Mouse (Mus musculus): Measurements from ENCODE around the gene Clca3a2. TPM values are rescaled to one million over a fixed set of nuclear protein-coding genes. Genes with fewer than 3 reads are reported as not detected.

The Clca3a2 gene
- polyA plus RNA-seq, 1 experiment from 2014 or later, result not detected

Other genes starting within 250 kb of the Clca3a2 start
- gene Hs2st1, start 249.3 kb downstream of the Clca3a2 start, polyA plus RNA-seq (2015; fragmentation: Nextera tagmentation; extraction: Ambion mirVana), result 15.6 and 17.1 TPM in 2 replicates
- gene Selenof, start 249.2 kb downstream of the Clca3a2 start, polyA plus RNA-seq (2015; fragmentation: Nextera tagmentation; extraction: Ambion mirVana), result 501 and 507 TPM in 2 replicates
- 96.5 and 108 TPM in 2 replicates for gene Sh3glb1, start 99.2 kb downstream of the Clca3a2 start, polyA plus RNA-seq (2015; fragmentation: Nextera tagmentation; extraction: Ambion mirVana)
- 0.50 and 0.65 TPM in 2 replicates for gene Clca3a1, start 58.5 kb downstream of the Clca3a2 start, polyA plus RNA-seq (2015; fragmentation: Nextera tagmentation; extraction: Ambion mirVana)
- gene Clca3b, start 29.9 kb upstream of the Clca3a2 start, polyA plus RNA-seq (2015; fragmentation: Nextera tagmentation; extraction: Ambion mirVana), result not detected in 2 replicates
- gene Clca4b, start 113.0 kb upstream of the Clca3a2 start, polyA plus RNA-seq (2015; fragmentation: Nextera tagmentation; extraction: Ambion mirVana), result not detected in 2 replicates
- 0.05 and 0.08 TPM in 2 replicates for gene Clca4a, start 155.6 kb upstream of the Clca3a2 start, polyA plus RNA-seq (2015; fragmentation: Nextera tagmentation; extraction: Ambion mirVana)
- not detected in 2 replicates for gene Clca1, start 213.3 kb upstream of the Clca3a2 start, polyA plus RNA-seq (2015; fragmentation: Nextera tagmentation; extraction: Ambion mirVana)

All from midbrain, embryonic 15.5 days (tissue).